Mouse (Mus musculus): Measurements from ENCODE around the gene Prop1.
A peak's percentile ranks its signal among the peaks of the same experiment; 100 is the strongest.

Gene Prop1

GRCm38 (mm10) chr11:50953665-50954064 is at the start of gene Prop1:
TSS of gene Prop1 (minus strand) at chr11:50953765.
- DNase-seq (ENCODE audit: extremely low read depth, low read depth, low spot score) = no peak

DNA sequence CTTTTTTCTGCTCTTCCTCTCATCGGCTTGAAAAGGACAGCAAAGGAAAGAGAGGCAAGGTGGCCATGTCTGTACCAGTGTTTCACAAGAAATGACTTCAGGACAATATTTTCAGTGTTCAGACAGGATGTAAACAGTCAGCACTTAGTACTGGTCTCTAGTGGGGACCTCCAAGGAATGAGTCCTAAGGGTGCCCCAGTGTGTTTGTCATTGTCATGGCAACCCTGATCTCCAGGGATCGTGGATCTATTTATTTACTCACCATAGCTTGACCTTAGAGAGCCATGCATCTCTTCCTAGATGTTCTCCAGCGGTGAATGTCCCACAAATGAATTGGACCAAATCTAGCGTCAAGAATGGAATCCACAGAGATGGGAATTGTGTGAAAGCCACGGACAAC is 49.7 kb upstream of the Prop1 start, which contains the start of gene Olfr51:
TSS of gene Olfr51 (plus strand) at position 301 of the 400 bp plus-strand sequence.
- DNase-seq (ENCODE audit: extremely low read depth, low read depth, low spot score) = no peak

DNA sequence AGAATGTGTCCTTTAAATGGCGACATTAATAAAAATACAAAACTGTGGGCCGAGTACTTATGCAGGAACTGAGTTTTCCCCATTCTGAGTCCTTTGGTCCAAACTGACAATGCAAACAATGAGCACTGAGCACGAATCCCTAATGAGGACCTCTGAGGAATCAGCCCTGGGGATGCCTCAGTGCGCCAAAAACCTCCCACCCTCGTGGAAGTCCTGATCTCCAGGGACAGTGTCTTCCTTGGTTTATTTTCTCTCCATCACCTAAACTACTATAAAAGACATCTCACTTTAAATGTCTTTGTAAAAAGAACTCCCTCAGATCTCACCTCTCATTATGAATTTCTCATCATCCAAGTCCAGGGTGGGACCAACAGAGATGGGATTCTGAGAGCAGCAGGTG is 28.1 kb upstream of the Prop1 start, which contains the start of gene Olfr1377:
TSS of gene Olfr1377 (plus strand) at position 301 of the 400 bp plus-strand sequence.
- no peak for DNase-seq (ENCODE audit: extremely low read depth, low read depth, low spot score)

DNA sequence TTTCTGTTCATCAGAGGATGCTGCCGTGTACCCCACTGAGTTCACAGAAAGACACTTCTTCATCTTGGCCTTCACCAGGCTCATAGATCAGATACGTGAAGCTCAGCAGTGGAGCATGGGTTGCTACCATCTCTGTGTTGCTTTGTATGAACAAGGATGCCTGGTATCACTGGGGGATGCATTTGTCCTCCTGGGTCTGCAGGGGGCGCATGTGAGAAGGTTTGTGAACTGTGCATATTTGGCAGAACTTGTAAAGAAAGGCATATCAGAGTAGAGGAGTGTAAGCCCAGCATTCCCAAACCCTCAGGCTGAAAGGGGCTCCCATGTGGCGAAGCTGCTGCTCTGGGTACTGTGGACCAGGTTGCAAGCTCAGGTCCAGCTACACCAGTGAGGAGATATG is 23.7 kb upstream of the Prop1 start:
- no peak for DNase-seq (ENCODE audit: extremely low read depth, low read depth, low spot score)

- DNase-seq (ENCODE audit: extremely low read depth, low read depth, low spot score) = no peak
These were observed 12.7 kb upstream of the Prop1 start, which contains the start of gene Olfr1378 for GRCm38 (mm10) chr11:50966230-50966629. TSS of gene Olfr1378 (plus strand) at chr11:50966530.

DNA sequence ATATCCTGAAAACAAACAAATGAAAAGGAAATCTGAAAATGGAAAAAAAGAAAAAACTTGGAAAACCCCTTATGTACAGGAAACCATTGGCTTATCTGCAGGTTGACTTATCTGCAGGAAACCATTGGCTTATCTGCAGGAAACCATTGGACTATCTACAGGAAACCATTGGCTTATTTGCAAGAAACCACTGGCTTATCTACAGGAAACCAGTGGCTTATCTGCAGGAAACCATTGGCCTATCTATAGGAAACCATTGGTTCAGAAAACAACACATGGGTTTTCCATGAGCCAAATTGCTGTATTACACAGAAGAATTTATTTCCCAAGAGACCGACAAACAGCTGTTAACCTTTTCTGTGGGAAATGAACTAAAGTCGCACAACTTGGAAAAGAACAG is 11.3 kb upstream of the Prop1 start:
- no peak for DNase-seq (ENCODE audit: extremely low read depth, low read depth, low spot score)

- DNase-seq (ENCODE audit: extremely low read depth, low read depth, low spot score) = no peak
These were observed 1.3 kb downstream of the Prop1 start for GRCm38 (mm10) chr11:50952290-50952689.

GRCm38 (mm10) chr11:50943506-50943905 is 10.1 kb downstream of the Prop1 start, which contains the start of gene 4933414I15Rik:
TSS of gene 4933414I15Rik (minus strand) at chr11:50943765.
- no peak for DNase-seq (ENCODE audit: extremely low read depth, low read depth, low spot score)

DNA sequence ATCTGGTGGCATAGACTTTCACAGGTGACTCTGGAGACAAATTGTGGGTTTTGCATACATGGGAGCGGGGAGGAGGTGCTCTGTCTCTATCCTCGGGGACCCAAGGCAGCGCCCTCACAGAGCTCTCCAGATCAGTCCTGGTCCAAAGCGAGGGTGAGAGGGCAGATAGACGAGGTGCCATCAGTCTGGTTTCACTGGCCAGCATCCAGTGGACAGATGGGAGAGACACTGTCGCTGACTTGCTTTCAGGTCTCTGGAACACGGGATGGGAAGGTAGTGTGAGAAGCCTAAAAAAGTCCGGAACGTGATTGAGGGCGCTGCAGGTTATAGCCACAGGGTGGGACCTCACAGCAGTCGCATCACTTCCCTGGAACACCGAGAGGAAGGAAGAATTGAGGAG is 11.2 kb downstream of the Prop1 start:
- DNase-seq (ENCODE audit: extremely low read depth, low read depth, low spot score) = no peak

- DNase-seq (ENCODE audit: extremely low read depth, low read depth, low spot score) = no peak
These were observed 13.8 kb downstream of the Prop1 start for GRCm38 (mm10) chr11:50939621-50940366.

DNA sequence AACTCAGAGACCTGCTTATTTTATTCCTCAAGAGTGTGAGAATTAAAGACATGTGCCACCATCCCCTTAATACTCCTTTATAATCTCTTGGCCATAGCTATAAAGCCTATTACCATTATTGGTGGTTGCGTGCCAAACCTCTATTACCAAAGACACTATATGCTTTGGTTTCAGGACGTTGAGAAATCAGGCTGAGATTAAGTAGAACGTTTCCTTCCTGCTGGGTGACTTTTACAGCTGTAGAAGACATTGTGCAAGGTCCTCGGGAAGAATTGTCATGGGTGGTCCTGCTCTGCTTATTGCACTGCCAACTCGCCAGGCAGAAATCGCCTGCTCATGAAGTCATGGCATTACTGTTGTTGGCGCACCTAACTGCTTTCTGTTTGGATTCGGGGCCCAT is 15.1 kb downstream of the Prop1 start:
- peak; percentile 79 for DNase-seq (ENCODE audit: extremely low read depth, low read depth, low spot score)

DNA sequence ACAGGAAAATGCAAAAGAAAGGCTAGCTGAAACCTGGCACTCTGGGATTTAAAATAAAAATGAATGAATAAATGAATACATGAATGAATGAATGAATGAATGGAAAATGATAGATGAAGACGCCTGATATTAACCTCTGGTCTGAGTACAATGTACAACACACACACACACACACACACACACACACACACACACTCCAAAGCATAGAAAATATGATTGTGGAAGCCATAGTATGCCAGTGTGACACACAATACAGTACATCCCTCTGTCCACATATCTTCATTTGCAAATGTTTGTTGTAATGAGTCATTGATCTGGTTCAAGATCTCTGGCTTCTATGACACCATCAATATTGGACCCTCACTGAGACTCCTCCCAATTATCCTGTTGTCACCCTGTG is 21.5 kb downstream of the Prop1 start:
- DNase-seq (ENCODE audit: extremely low read depth, low read depth, low spot score) = no peak

- no peak for DNase-seq (ENCODE audit: extremely low read depth, low read depth, low spot score)
These were observed 22.1 kb downstream of the Prop1 start, which contains the start of gene Zfp354b for GRCm38 (mm10) chr11:50931451-50931866. TSS of gene Zfp354b (minus strand) at chr11:50931633.

GRCm38 (mm10) chr11:50931021-50931420 is 22.5 kb downstream of the Prop1 start:
- no peak for DNase-seq (ENCODE audit: extremely low read depth, low read depth, low spot score)

- no peak for DNase-seq (ENCODE audit: extremely low read depth, low read depth, low spot score)
These were observed 23.0 kb downstream of the Prop1 start for GRCm38 (mm10) chr11:50930469-50931014.

DNA sequence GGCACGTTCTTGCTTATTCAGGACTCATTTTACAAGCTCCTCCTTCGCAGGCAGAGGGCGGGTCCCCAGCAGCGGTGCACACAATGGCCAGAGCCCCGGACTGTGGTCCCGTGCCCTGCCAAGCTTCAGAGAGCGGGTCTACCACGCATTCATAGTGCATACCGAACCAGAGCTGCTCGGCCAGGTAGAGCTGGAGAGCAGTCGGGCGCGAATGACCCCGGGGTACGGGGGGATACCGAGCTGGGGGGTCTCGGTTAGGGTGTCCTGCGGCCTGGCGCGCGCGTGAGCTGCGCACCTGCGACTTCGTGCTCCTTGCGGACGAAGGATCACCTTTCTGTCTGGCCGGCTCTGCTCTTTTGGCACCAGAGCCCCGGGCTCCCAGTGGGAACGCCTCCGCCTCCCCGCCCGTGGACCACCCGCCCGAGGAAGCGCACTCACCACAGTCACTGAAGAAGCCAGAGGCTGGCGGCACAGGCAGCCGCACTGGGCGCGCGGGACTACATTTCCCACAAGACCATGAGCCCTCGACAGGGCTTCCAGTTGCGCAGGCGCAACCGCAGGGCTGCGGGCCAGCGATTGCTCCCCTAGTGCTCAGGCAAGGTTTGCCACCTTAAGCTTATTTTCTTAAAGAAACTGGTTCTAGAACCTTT is 37.8 kb downstream of the Prop1 start, which contains the start of gene Zfp2:
TSS of gene Zfp2 (minus strand) at position 495 of the 650 bp plus-strand sequence.
- DNase-seq (ENCODE audit: extremely low read depth, low read depth, low spot score) = no peak

DNA sequence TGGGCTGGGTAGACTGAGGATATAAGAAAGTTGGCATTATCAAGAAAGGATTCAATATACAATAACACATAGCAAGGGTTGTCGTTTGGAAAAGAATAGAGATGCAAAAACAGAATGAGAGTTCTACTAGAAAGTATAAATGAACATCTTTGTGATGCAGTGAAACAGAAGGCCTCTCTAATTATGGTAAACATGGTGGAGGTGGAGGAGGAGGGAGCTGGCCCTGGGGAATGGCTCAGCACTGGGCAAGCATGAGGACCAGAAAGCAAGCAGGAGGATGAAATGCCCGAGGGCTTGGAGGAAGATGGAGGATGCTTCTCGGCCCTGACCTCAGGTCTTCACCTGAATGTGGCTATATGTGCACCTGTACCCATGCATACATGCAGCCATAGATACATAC is 39.1 kb downstream of the Prop1 start:
- no peak for DNase-seq (ENCODE audit: extremely low read depth, low read depth, low spot score)

GRCm38 (mm10) chr11:50913301-50913700 is 40.3 kb downstream of the Prop1 start:
- DNase-seq (ENCODE audit: extremely low read depth, low read depth, low spot score) = no peak

- DNase-seq (ENCODE audit: extremely low read depth, low read depth, low spot score) = no peak
These were observed 45.4 kb downstream of the Prop1 start for GRCm38 (mm10) chr11:50908136-50908535.
